Mouse (Mus musculus) liver, adult 2 months (tissue): Measurements from ENCODE around the gene Tardbp. TPM values are rescaled to one million over a fixed set of nuclear protein-coding genes. Genes with fewer than 3 reads are reported as not detected.

Source experiments
- DNase-seq: peaks from one replicate; pipeline ENCODE4 v3.0.0-alpha.2; 2011; ENCODE audit warnings: low read depth, low spot score; ENCODE audit errors: extremely low read depth
- H3K27ac ChIP-seq: fragments of 200-500 bp; replicated peaks from 2 replicates; pipeline ENCODE4 v1.5.1; 2012; ENCODE audit warnings: low read depth, mild to moderate bottlenecking, control low read depth, inconsistent platforms, low read length; ENCODE audit not compliant: insufficient read depth
- H3K27me3 ChIP-seq: fragments of 200-500 bp; 2 replicates; pipeline ENCODE4 v1.6.1; 2012; ENCODE audit warnings: mild to moderate bottlenecking, moderate library complexity, low read length, inconsistent platforms; ENCODE audit not compliant: control insufficient read depth, insufficient read depth
- H3K36me3 ChIP-seq: fragments of 200-500 bp; 2 replicates; pipeline ENCODE4 v1.6.1; 2012; ENCODE audit warnings: low read length, inconsistent platforms; ENCODE audit not compliant: control insufficient read depth, insufficient read depth
- H3K4me1 ChIP-seq: fragments of 200-500 bp; 2 replicates; pipeline ENCODE4 v1.6.1; 2011; ENCODE audit warnings: low read length; ENCODE audit not compliant: control insufficient read depth, insufficient read depth
- H3K4me3 ChIP-seq: fragments of 200-500 bp; 2 replicates; pipeline ENCODE4 v1.5.1; 2011; ENCODE audit warnings: low read depth, mild to moderate bottlenecking, control low read depth, low read length, moderate library complexity; ENCODE audit not compliant: insufficient read depth
- H3K79me2 ChIP-seq: fragments of 200-500 bp; 2 replicates; pipeline ENCODE4 v1.6.1; 2012; ENCODE audit warnings: inconsistent platforms, mild to moderate bottlenecking, low read length, moderate library complexity; ENCODE audit not compliant: control insufficient read depth, insufficient read depth
- H3K9ac ChIP-seq: fragments of 200-500 bp; 2 replicates; pipeline ENCODE4 v1.6.1; 2012; ENCODE audit warnings: low read depth, mild to moderate bottlenecking, control low read depth, inconsistent platforms, low read length
- CTCF ChIP-seq: fragments of 200-500 bp; IDR thresholded peaks from 2 replicates; pipeline ENCODE4 v1.5.1; 2011; ENCODE audit warnings: low read depth, low read length, control low read depth
- POLR2A ChIP-seq: fragments of 200-500 bp; IDR thresholded peaks from 2 replicates; pipeline ENCODE4 v1.6.1; 2011; ENCODE audit warnings: low read length, control low read depth; ENCODE audit not compliant: insufficient read depth; ENCODE audit errors: extremely low read depth
- WGBS: fragments of 180-500 bp; shearing (Covaris S2); methylation state at CpG from one replicate; pipeline ENCODE4 v1.1.7; 2018; 5-methylcytosine and 5-hydroxymethylcytosine counted together
- polyA plus RNA-seq: library from polyadenylated mRNA; depleted of rRNA; stranded (reverse); fragments of >200 nt; gene quantifications from 2 replicates; pipeline ENCODE4 v1.2.3, GENCODE M21; 2012
- total RNA-seq: library from RNA; depleted of rRNA; stranded (reverse); fragments of >200 nt; gene quantifications from 2 replicates; pipeline ENCODE4 v1.2.3, GENCODE M21; 2014

The Tardbp gene
- total and polyA plus RNA-seq, 2 experiments = 33.4 to 87.2 TPM

- no peaks in the 10 kb centered on the region for H3K4me1 ChIP-seq
- no peaks in the 10 kb centered on the region for H3K36me3 ChIP-seq
- no peak overlapping the region for H3K9ac ChIP-seq
- TF ChIP-seq CTCF (no peak), POLR2A (no peak)
- no peaks in the 10 kb centered on the region for H3K79me2 ChIP-seq
- H3K27ac ChIP-seq = no peak overlapping the region
- no peak for DNase-seq
- 79% methylated on average over 6 of the region's 6 CpGs for WGBS
- no peaks in the 10 kb centered on the region for H3K27me3 ChIP-seq
- H3K4me3 ChIP-seq = no peak overlapping the region
Measured at GRCm38 (mm10) chr4:148664021-148664420, 37.2 kb upstream of the Tardbp start.

- no peak overlapping the region for H3K9ac ChIP-seq
- TF ChIP-seq CTCF (no peak), POLR2A (no peak)
- no peak overlapping the region for H3K27ac ChIP-seq
- no peaks in the 10 kb centered on the region for H3K4me1 ChIP-seq
- no peak for DNase-seq
- no peak overlapping the region for H3K4me3 ChIP-seq
- no peaks in the 10 kb centered on the region for H3K27me3 ChIP-seq
- H3K36me3 ChIP-seq = no peaks in the 10 kb centered on the region
- WGBS = 63% methylated on average over 7 of the region's 7 CpGs
- no peaks in the 10 kb centered on the region for H3K79me2 ChIP-seq
Measured at GRCm38 (mm10) chr4:148663326-148663725, 36.5 kb upstream of the Tardbp start.

GRCm38 (mm10) chr4:148662168-148662965 lies 35.5 kb upstream of the Tardbp start:
- Histone ChIP-seq H3K4me1 (no peaks in the 10 kb centered on the region), H3K4me3 (no peak overlapping the region), H3K79me2 (no peaks in the 10 kb centered on the region), H3K36me3 (no peaks in the 10 kb centered on the region), H3K9ac (no peak overlapping the region), H3K27me3 (no peaks in the 10 kb centered on the region), H3K27ac (no peak overlapping the region)
- peak; percentile 24 for DNase-seq
- peak; percentile 72; the same call in 1 of the 2 replicates for TF ChIP-seq CTCF
- TF ChIP-seq POLR2A = no peak
- 37% methylated on average over 21 of the region's 21 CpGs for WGBS

GRCm38 (mm10) chr4:148660174-148660573 lies 33.4 kb upstream of the Tardbp start:
- no peak overlapping the region for H3K27ac ChIP-seq
- 76% methylated on average over 3 of the region's 3 CpGs for WGBS
- H3K27me3 ChIP-seq = no peaks in the 10 kb centered on the region
- H3K4me1 ChIP-seq = no peaks in the 10 kb centered on the region
- H3K36me3 ChIP-seq = no peaks in the 10 kb centered on the region
- no peaks in the 10 kb centered on the region for H3K79me2 ChIP-seq
- no peak overlapping the region for H3K4me3 ChIP-seq
- TF ChIP-seq CTCF = no peak
- no peak for TF ChIP-seq POLR2A
- H3K9ac ChIP-seq = no peak overlapping the region
- no peak for DNase-seq

GRCm38 (mm10) chr4:148657776-148658175 lies 31.0 kb upstream of the Tardbp start:
- Histone ChIP-seq H3K27ac (no peak overlapping the region), H3K27me3 (no peaks in the 10 kb centered on the region), H3K36me3 (no peaks in the 10 kb centered on the region), H3K4me1 (no peaks in the 10 kb centered on the region), H3K4me3 (no peak overlapping the region), H3K79me2 (no peaks in the 10 kb centered on the region), H3K9ac (peak overlapping the region; percentile 29; the same call in 1 of the 2 replicates)
- DNase-seq = no peak
- no peak for TF ChIP-seq POLR2A
- 76% methylated on average over 13 of the region's 13 CpGs for WGBS

GRCm38 (mm10) chr4:148656691-148657258 lies 30.0 kb upstream of the Tardbp start:
- H3K4me1 ChIP-seq = no peaks in the 10 kb centered on the region
- no peak for DNase-seq
- no peaks in the 10 kb centered on the region for H3K79me2 ChIP-seq
- H3K4me3 ChIP-seq = no peak overlapping the region
- no peak overlapping the region for H3K27ac ChIP-seq
- no peaks in the 10 kb centered on the region for H3K36me3 ChIP-seq
- no peak overlapping the region for H3K9ac ChIP-seq
- TF ChIP-seq POLR2A (no peak), CTCF (no peak)
- no peaks in the 10 kb centered on the region for H3K27me3 ChIP-seq
- 30% methylated on average over 15 of the region's 15 CpGs for WGBS
